Mouse (Mus musculus) intestine, embryonic 16.5 days (tissue): ENCODE results near the gene Ube2z. TPM values are rescaled to one million over a fixed set of nuclear protein-coding genes. Genes with fewer than 3 reads are reported as not detected.

Source experiments
- ATAC-seq: fragments of 200-750 bp; cut with Nextera tagmentation; 2 replicates; pipeline ENCODE4 v1.8.0; 2017; ENCODE audit warnings: moderate TSS enrichment, moderate library complexity
- H3K27ac ChIP-seq: fragments of 300-500 bp; sonication (generic); 2 replicates; pipeline ENCODE4 v1.5.1; 2014; ENCODE audit warnings: mild to moderate bottlenecking, low read length
- H3K27me3 ChIP-seq: fragments of 300-500 bp; sonication (generic); replicated peaks from 2 replicates; pipeline ENCODE4 v1.6.1; 2014; ENCODE audit warnings: low read length, control low read depth, mixed read lengths; ENCODE audit not compliant: control insufficient read depth, insufficient read depth
- H3K36me3 ChIP-seq: fragments of 300-500 bp; sonication (generic); 2 replicates; pipeline ENCODE4 v1.6.1; 2014; ENCODE audit warnings: low read length, control low read depth; ENCODE audit not compliant: control insufficient read depth, insufficient read depth
- H3K4me1 ChIP-seq: fragments of 300-500 bp; sonication (generic); 2 replicates; pipeline ENCODE4 v1.6.1; 2014; ENCODE audit warnings: low read length, control low read depth, mixed read lengths; ENCODE audit not compliant: control insufficient read depth, insufficient read depth
- H3K4me2 ChIP-seq: fragments of 300-500 bp; sonication (generic); 2 replicates; pipeline ENCODE4 v1.6.1; 2014; ENCODE audit warnings: low read depth, low read length, control low read depth
- H3K4me3 ChIP-seq: fragments of 300-500 bp; sonication (generic); 2 replicates; pipeline ENCODE4 v1.5.1; 2014; ENCODE audit warnings: mild to moderate bottlenecking, low read length
- H3K9ac ChIP-seq: fragments of 300-500 bp; sonication (generic); 2 replicates; pipeline ENCODE4 v1.6.1; 2014; ENCODE audit warnings: low read depth, low read length
- H3K9me3 ChIP-seq: fragments of 300-500 bp; sonication (generic); 2 replicates; pipeline ENCODE4 v1.6.1; 2016; ENCODE audit warnings: low read length, control low read depth; ENCODE audit not compliant: control insufficient read depth
- WGBS: fragments of 180-500 bp; shearing (Covaris S2); extraction: QIAGEN DNeasy Blood & Tissue Kit; methylation state at CpG from one replicate; pipeline ENCODE4 v1.1.7; 2014; 5-methylcytosine and 5-hydroxymethylcytosine counted together
- polyA plus RNA-seq: library from polyadenylated mRNA; unstranded; fragments of >200 nt; fragmentation: Nextera tagmentation; extraction: Ambion mirVana; gene quantifications from 2 replicates; pipeline ENCODE4 v1.2.1, GENCODE M21; 2015

Ube2z gene
- polyA plus RNA-seq, 1 experiment from 2014 or later, result 31.5 TPM

- no peaks in the 10 kb centered on the region for H3K36me3 ChIP-seq
- no peaks in the 10 kb centered on the region for H3K9me3 ChIP-seq
- H3K9ac ChIP-seq, result no peak overlapping the region
- H3K4me2 ChIP-seq, result no peak overlapping the region
- no peak overlapping the region for H3K27ac ChIP-seq
- H3K27me3 ChIP-seq, result no peaks in the 10 kb centered on the region; the same call in 1 of the 2 replicates
- 69% methylated on average over 3 of the region's 3 CpGs for WGBS
- no peak overlapping the region for H3K4me3 ChIP-seq
- no peak for ATAC-seq
- H3K4me1 ChIP-seq, result no peaks in the 10 kb centered on the region
Observed at GRCm38 (mm10) chr11:96082682-96083081, 17.5 kb upstream of the Ube2z start.

GRCm38 (mm10) chr11:96080736-96081135 is 15.5 kb upstream of the Ube2z start:
- no peak for ATAC-seq
- 76% methylated on average over 5 of the region's 5 CpGs for WGBS

GRCm38 (mm10) chr11:96076221-96077105 is 11.3 kb upstream of the Ube2z start:
- Histone ChIP-seq H3K4me1 (peaks cover 6% of the 10 kb centered on the region; the same call in 1 of the 2 replicates), H3K4me3 (peak overlapping the region; percentile 37), H3K9me3 (no peaks in the 10 kb centered on the region), H3K36me3 (0 out of 2 replicates have a peak, but pooled peaks cover 4% of the 10 kb centered on the region), H3K27ac (peak overlapping the region; percentile 67), H3K27me3 (no peaks in the 10 kb centered on the region), H3K4me2 (peak overlapping the region; percentile 50), H3K9ac (peak overlapping the region; percentile 50)
- WGBS, result 68% methylated on average over 13 of the region's 13 CpGs
- no peak for ATAC-seq

More at GRCm38 (mm10) chr11:96080736-96081135, 15.5 kb upstream of the Ube2z start:
- H3K36me3 ChIP-seq, result no peaks in the 10 kb centered on the region
- H3K9me3 ChIP-seq, result no peaks in the 10 kb centered on the region
- H3K27me3 ChIP-seq, result no peaks in the 10 kb centered on the region; the same call in 1 of the 2 replicates
- no peak overlapping the region for H3K4me3 ChIP-seq
- no peak overlapping the region for H3K27ac ChIP-seq
- H3K4me1 ChIP-seq, result no peaks in the 10 kb centered on the region
- no peak overlapping the region for H3K9ac ChIP-seq
- no peak overlapping the region for H3K4me2 ChIP-seq

- peak within 1 kb of the TSS; percentile 88 for H3K27ac ChIP-seq
- ATAC-seq, result peak; percentile 97
- H3K9me3 ChIP-seq, result no peaks in the 10 kb centered on the region
- peak within 1 kb of the TSS; percentile 59 for H3K4me2 ChIP-seq
- no peaks in the 10 kb centered on the region for H3K27me3 ChIP-seq
- H3K4me3 ChIP-seq, result peak within 1 kb of the TSS; percentile 83
- peak within 1 kb of the TSS; percentile 89 for H3K9ac ChIP-seq
- WGBS, result under 1% methylated on average over 37 of the region's 37 CpGs
- peaks cover 6% of the 10 kb centered on the region; the same call in 1 of the 2 replicates for H3K4me1 ChIP-seq
- H3K36me3 ChIP-seq, result peaks cover 7% of the 10 kb centered on the region; the same call in 1 of the 2 replicates
Observed at GRCm38 (mm10) chr11:96075509-96076220, 10.5 kb upstream of the Ube2z start, which contains the start of gene Atp5g1. Gene Atp5g1, minus strand, starts transcription at chr11:96075670.

GRCm38 (mm10) chr11:96075177-96075508 is 10.0 kb upstream of the Ube2z start:
- no peaks in the 10 kb centered on the region for H3K27me3 ChIP-seq
- peak overlapping the region; percentile 89 for H3K9ac ChIP-seq
- 0% methylated on average over 15 of the region's 15 CpGs for WGBS
- H3K4me1 ChIP-seq, result peaks cover 6% of the 10 kb centered on the region; the same call in 1 of the 2 replicates
- H3K4me3 ChIP-seq, result peak overlapping the region; percentile 83
- ATAC-seq, result peak; percentile 15
- peaks cover 7% of the 10 kb centered on the region; the same call in 1 of the 2 replicates for H3K36me3 ChIP-seq
- peak overlapping the region; percentile 88 for H3K27ac ChIP-seq
- H3K4me2 ChIP-seq, result peak overlapping the region; percentile 59
- H3K9me3 ChIP-seq, result no peaks in the 10 kb centered on the region

GRCm38 (mm10) chr11:96074351-96075176 is 9.4 kb upstream of the Ube2z start:
- Histone ChIP-seq H3K4me1 (peaks cover 6% of the 10 kb centered on the region; the same call in 1 of the 2 replicates), H3K27ac (peak overlapping the region; percentile 88), H3K9me3 (no peaks in the 10 kb centered on the region), H3K9ac (peak overlapping the region; percentile 89), H3K4me3 (peak overlapping the region; percentile 83), H3K27me3 (no peaks in the 10 kb centered on the region), H3K36me3 (peaks cover 7% of the 10 kb centered on the region; the same call in 1 of the 2 replicates), H3K4me2 (peak overlapping the region; percentile 59)
- 12% methylated on average over 17 of the region's 17 CpGs for WGBS
- no peak for ATAC-seq

- Histone ChIP-seq H3K27ac (no peak overlapping the region), H3K36me3 (peaks cover 7% of the 10 kb centered on the region; the same call in 1 of the 2 replicates), H3K27me3 (no peaks in the 10 kb centered on the region), H3K9ac (peak overlapping the region; percentile 89; the same call in 1 of the 2 replicates), H3K9me3 (no peaks in the 10 kb centered on the region), H3K4me3 (peak overlapping the region; percentile 83), H3K4me2 (peak overlapping the region; percentile 59), H3K4me1 (peaks cover 6% of the 10 kb centered on the region; the same call in 1 of the 2 replicates)
- 81% methylated on average over 9 of the region's 9 CpGs for WGBS
- ATAC-seq, result no peak
Observed at GRCm38 (mm10) chr11:96073295-96073993, 8.3 kb upstream of the Ube2z start.

- H3K4me1 ChIP-seq, result peaks cover 6% of the 10 kb centered on the region; the same call in 1 of the 2 replicates
- 87% methylated on average over 1 of the region's 1 CpGs for WGBS
- peaks cover 7% of the 10 kb centered on the region; the same call in 1 of the 2 replicates for H3K36me3 ChIP-seq
- H3K4me3 ChIP-seq, result no peak overlapping the region
- ATAC-seq, result no peak
- no peaks in the 10 kb centered on the region for H3K9me3 ChIP-seq
- H3K4me2 ChIP-seq, result no peak overlapping the region
- no peak overlapping the region for H3K27ac ChIP-seq
- no peaks in the 10 kb centered on the region for H3K27me3 ChIP-seq
- no peak overlapping the region for H3K9ac ChIP-seq
Observed at GRCm38 (mm10) chr11:96071013-96071412, 5.8 kb upstream of the Ube2z start.
